Mouse (Mus musculus): ENCODE data around the gene Pik3ap1. TPM values are rescaled to one million over a fixed set of nuclear protein-coding genes. Genes with fewer than 3 reads are reported as not detected.

Pik3ap1 gene
- polyA plus RNA-seq, 1 experiment from 2014 or later: 2.3 TPM

DNA sequence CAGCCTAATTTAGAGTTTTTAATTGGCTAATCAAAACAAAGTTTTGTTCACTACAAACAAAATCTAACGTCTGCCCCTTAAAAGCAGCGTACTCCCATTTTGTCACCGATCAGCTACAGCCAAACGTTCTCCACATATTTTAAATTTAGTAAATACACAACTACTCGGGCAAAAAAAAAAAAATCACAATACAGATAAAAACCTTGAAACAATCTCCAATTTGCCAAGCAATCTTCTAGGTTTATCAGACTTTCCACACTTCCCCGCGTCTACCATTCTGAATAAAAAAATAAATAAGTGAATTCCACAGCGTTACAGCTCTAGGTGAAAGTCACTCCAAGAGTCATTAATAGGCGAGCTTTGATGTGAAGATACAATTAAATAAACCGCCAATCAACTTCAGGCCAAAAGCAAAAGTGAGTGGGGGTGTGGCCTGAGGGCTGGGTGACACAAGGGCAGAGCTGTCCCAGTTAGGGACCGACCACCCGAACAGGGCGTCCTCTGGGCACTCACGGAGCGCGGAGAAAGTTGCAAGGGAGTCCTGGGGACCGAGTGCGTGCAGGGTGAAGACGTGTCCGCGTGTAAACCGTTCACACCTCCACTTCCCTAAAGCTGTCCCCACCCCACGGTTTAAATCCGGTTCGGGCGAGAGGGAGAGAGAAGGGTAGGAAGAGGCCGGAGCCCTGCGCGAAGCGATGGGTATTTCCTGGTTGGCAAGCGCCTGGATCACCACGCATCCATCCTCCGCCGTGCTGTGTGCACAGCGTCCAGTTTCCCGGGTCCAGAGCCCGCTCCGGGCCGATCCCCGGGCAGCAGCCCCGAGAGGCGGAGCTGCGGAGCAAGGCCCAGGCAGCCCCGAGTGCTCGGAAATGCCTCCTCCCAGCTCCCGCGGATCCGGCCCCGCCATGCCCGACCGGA, 121.9 kb downstream of the Pik3ap1 start:
- no peaks in the 10 kb centered on the region for H3K36me3 ChIP-seq (ENCODE audit: control insufficient read depth, insufficient read depth, low read length)
- 7% methylated on average over 45 of the region's 51 CpGs for WGBS
- H3K4me1 ChIP-seq (ENCODE audit: control insufficient read depth, insufficient read depth, low read depth, low read length): peaks cover 28% of the 10 kb centered on the region
- ATAC-seq: peak; percentile 83
- H3K27ac ChIP-seq (ENCODE audit: low read depth, low read length): peak overlapping the region; percentile 98
- H3K4me2 ChIP-seq (ENCODE audit: low read length): peak overlapping the region; percentile 85
- H3K9ac ChIP-seq (ENCODE audit: low read depth, low read length): peak overlapping the region; percentile 97
- no peaks in the 10 kb centered on the region for H3K27me3 ChIP-seq (replicated peaks; ENCODE audit: control insufficient read depth, insufficient read depth, low read length)
- no peaks in the 10 kb centered on the region for H3K9me3 ChIP-seq (ENCODE audit: control insufficient read depth, low read length)
- H3K4me3 ChIP-seq (ENCODE audit: low read length): peak overlapping the region; percentile 92

DNA sequence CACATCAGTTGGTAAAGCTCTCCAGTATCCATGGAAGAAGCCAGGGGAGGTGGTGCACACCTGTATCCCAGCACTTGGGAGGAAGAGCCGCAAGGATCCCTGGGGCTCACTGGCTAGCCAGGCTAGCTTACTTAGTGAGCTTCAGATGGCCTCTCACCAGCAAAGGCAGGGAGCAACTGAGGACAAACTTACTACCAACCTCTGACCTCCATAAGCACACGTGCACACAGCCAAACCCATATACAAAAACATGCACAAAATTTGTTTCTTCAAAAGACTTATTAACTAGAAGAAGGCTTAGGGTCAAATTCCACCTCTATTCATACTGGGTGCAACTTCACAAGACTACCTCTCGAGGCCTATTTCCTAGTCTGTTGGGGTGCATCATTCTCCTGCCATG, 124.2 kb downstream of the Pik3ap1 start:
- H3K9me3 ChIP-seq (ENCODE audit: control insufficient read depth, low read length): no peaks in the 10 kb centered on the region
- H3K27me3 ChIP-seq (replicated peaks; ENCODE audit: control insufficient read depth, insufficient read depth, low read length): no peaks in the 10 kb centered on the region
- H3K36me3 ChIP-seq (ENCODE audit: control insufficient read depth, insufficient read depth, low read length): no peaks in the 10 kb centered on the region
- H3K9ac ChIP-seq (ENCODE audit: low read depth, low read length): no peak overlapping the region
- no peak overlapping the region for H3K4me2 ChIP-seq (ENCODE audit: low read length)
- H3K27ac ChIP-seq (ENCODE audit: low read depth, low read length): no peak overlapping the region
- ATAC-seq: no peak
- 89% methylated on average over 3 of the region's 3 CpGs for WGBS
- no peak overlapping the region for H3K4me3 ChIP-seq (ENCODE audit: low read length)
- peaks cover 28% of the 10 kb centered on the region for H3K4me1 ChIP-seq (ENCODE audit: control insufficient read depth, insufficient read depth, low read depth, low read length)

DNA sequence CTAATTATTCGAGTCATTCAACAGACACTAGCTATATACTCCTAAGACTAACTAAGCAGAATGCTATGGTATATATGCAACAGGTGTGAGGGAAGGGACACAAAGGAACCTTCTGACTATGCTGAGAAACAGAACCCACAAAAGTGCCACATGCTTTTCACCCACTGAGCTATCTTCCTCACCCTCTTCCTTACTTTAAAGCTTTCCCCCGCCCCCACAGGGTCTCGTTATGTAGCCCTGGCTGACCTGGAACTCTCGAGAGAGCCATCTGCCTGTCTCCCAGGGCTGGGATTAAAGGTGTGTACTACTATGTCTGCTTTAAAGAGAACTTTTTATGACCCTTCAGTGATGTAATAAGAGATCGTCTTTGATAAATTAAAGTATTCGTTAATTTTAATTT, 125.6 kb downstream of the Pik3ap1 start:
- Histone ChIP-seq H3K27ac (ENCODE audit: low read depth, low read length) (no peak overlapping the region), H3K9ac (ENCODE audit: low read depth, low read length) (no peak overlapping the region), H3K27me3 (replicated peaks; ENCODE audit: control insufficient read depth, insufficient read depth, low read length) (no peaks in the 10 kb centered on the region), H3K4me2 (ENCODE audit: low read length) (no peak overlapping the region), H3K36me3 (ENCODE audit: control insufficient read depth, insufficient read depth, low read length) (no peaks in the 10 kb centered on the region), H3K9me3 (ENCODE audit: control insufficient read depth, low read length) (no peaks in the 10 kb centered on the region), H3K4me1 (ENCODE audit: control insufficient read depth, insufficient read depth, low read depth, low read length) (peaks cover 20% of the 10 kb centered on the region), H3K4me3 (ENCODE audit: low read length) (no peak overlapping the region)
- no peak for ATAC-seq
- WGBS: 86% methylated on average over 6 of the region's 6 CpGs

DNA sequence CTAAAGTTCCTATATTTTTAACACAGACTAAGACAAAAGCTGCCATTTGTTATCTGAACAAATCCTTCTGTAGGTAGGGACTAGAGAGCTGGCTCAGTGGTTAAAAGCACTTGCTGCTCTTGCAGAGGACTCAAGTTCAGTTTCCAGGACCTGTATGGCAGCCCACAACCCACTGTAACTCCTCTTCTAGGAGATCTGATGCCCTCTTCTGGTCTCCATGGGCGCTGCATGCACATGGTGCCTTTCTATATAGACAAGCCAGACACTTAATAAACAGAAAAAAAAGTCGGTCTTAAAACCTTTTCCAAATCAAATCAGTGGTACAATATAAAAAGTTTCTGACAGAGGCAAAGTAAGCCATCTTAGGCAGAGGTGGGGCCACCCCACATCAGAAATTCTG, 126.2 kb downstream of the Pik3ap1 start:
- 55% methylated on average over 2 of the region's 2 CpGs for WGBS

DNA sequence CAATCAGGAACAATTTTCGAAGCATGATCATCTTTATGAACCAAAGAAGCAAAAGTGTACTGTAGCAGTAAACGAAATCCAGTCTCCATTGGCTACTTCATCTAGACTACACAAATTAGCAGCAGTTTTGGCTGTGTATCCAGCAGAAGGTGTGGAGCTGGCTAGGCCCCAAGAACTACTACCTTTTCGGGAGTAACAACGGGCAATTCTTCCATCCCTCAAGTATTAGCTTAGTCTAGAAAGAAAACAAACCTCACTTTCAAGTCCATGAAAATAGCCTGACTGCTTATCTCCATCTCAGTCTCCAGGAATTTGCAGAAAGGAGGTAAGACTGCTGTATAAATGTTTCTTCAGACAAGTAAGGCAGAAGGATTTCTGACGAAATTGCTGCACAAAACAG, 130.3 kb downstream of the Pik3ap1 start:
- H3K36me3 ChIP-seq (ENCODE audit: control insufficient read depth, insufficient read depth, low read length): no peaks in the 10 kb centered on the region; the same call in 1 of the 2 replicates
- 88% methylated on average over 5 of the region's 5 CpGs for whole genome bisulfite sequencing
- H3K4me2 ChIP-seq (ENCODE audit: low read length): no peak overlapping the region

More for the DNA sequence above, 126.2 kb downstream of the Pik3ap1 start:
- Histone ChIP-seq H3K36me3 (ENCODE audit: control insufficient read depth, insufficient read depth, low read length) (no peaks in the 10 kb centered on the region), H3K9ac (ENCODE audit: low read depth, low read length) (no peak overlapping the region), H3K4me3 (ENCODE audit: low read length) (no peak overlapping the region), H3K4me2 (ENCODE audit: low read length) (no peak overlapping the region), H3K9me3 (ENCODE audit: control insufficient read depth, low read length) (no peaks in the 10 kb centered on the region), H3K27me3 (replicated peaks; ENCODE audit: control insufficient read depth, insufficient read depth, low read length) (no peaks in the 10 kb centered on the region), H3K27ac (ENCODE audit: low read depth, low read length) (no peak overlapping the region), H3K4me1 (ENCODE audit: control insufficient read depth, insufficient read depth, low read depth, low read length) (peaks cover 20% of the 10 kb centered on the region)
- no peak for ATAC-seq

DNA sequence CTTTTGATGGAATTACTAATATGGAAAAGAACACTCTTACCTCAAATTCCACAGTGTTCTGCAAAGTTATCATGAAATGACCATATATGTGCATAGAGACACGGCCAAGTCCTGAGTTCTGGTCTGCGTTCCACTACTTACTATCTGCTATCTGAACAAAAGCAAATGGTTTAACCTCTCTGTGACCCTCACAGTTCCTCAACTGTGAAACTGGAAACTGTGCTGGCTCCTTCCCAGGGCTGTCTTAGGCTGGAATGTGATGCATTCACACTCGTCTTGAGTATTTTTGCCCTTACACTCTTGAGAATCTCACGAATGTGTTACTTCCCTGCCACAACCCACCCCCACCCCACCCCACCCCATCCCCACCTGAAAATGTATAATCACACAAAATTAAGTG, 135.9 kb downstream of the Pik3ap1 start:
- Histone ChIP-seq H3K36me3 (ENCODE audit: control insufficient read depth, insufficient read depth, low read length) (peaks cover 10% of the 10 kb centered on the region), H3K9me3 (ENCODE audit: control insufficient read depth, low read length) (no peaks in the 10 kb centered on the region), H3K27ac (ENCODE audit: low read depth, low read length) (no peak overlapping the region), H3K4me1 (ENCODE audit: control insufficient read depth, insufficient read depth, low read depth, low read length) (no peaks in the 10 kb centered on the region), H3K9ac (ENCODE audit: low read depth, low read length) (no peak overlapping the region), H3K27me3 (replicated peaks; ENCODE audit: control insufficient read depth, insufficient read depth, low read length) (no peaks in the 10 kb centered on the region), H3K4me2 (ENCODE audit: low read length) (no peak overlapping the region), H3K4me3 (ENCODE audit: low read length) (no peak overlapping the region)
- WGBS: 73% methylated on average over 4 of the region's 4 CpGs
- no peak for ATAC-seq

More for the DNA sequence above, 130.3 kb downstream of the Pik3ap1 start:
- H3K27me3 ChIP-seq (replicated peaks; ENCODE audit: control insufficient read depth, insufficient read depth, low read length): no peaks in the 10 kb centered on the region
- no peak overlapping the region for H3K27ac ChIP-seq (ENCODE audit: low read depth, low read length)
- no peaks in the 10 kb centered on the region; the same call in 1 of the 2 replicates for H3K4me1 ChIP-seq (ENCODE audit: control insufficient read depth, insufficient read depth, low read depth, low read length)
- H3K4me3 ChIP-seq (ENCODE audit: low read length): no peak overlapping the region
- no peak for ATAC-seq
- no peak overlapping the region for H3K9ac ChIP-seq (ENCODE audit: low read depth, low read length)
- no peaks in the 10 kb centered on the region for H3K9me3 ChIP-seq (ENCODE audit: control insufficient read depth, low read length)

DNA sequence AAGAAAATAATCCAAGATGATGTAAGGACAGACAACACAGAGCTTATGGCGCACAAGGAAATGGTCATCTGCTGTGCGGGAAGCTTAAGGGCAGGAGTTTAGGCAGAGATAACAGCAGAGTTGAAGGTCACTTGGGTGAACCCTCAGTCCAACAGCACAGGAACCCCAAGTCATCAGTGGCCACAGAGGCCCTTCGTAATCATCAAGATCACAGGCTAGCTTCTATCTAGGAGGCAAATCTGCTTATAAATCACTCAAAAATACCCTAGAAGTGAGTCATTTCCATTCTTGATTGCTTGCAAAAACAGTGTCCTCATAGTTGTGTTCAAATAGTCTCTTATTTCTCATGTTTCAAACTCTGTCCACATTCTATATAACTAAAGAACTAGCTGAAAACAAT, 136.6 kb downstream of the Pik3ap1 start:
- H3K9me3 ChIP-seq (ENCODE audit: control insufficient read depth, low read length): no peaks in the 10 kb centered on the region
- peaks cover 10% of the 10 kb centered on the region for H3K36me3 ChIP-seq (ENCODE audit: control insufficient read depth, insufficient read depth, low read length)
- ATAC-seq: no peak
- H3K27me3 ChIP-seq (replicated peaks; ENCODE audit: control insufficient read depth, insufficient read depth, low read length): no peaks in the 10 kb centered on the region
- no peak overlapping the region for H3K4me2 ChIP-seq (ENCODE audit: low read length)
- H3K4me3 ChIP-seq (ENCODE audit: low read length): no peak overlapping the region
- H3K27ac ChIP-seq (ENCODE audit: low read depth, low read length): no peak overlapping the region
- no peak overlapping the region for H3K9ac ChIP-seq (ENCODE audit: low read depth, low read length)
- 92% methylated on average over 3 of the region's 3 CpGs for WGBS
- H3K4me1 ChIP-seq (ENCODE audit: control insufficient read depth, insufficient read depth, low read depth, low read length): no peaks in the 10 kb centered on the region

DNA sequence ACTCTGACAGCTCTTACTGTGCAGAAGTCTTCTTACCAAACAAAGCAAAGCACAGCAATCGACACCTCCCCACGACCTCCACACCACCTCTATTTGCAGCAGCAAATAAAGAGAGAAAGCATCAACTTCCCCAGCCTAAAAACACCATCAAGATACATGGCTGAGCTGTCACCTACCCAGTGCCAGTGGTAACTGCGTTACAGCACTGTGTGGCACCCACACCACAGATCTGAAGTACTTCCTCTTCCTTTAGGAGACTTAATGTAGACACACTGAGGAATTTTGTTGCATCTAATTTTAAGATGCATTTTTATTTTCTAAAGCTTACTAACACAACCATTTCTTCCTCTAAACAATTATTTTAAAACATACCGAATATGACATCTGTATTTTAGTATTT, 138.6 kb downstream of the Pik3ap1 start:
- no peak for ATAC-seq
- 86% methylated on average over 4 of the region's 4 CpGs for WGBS

DNA sequence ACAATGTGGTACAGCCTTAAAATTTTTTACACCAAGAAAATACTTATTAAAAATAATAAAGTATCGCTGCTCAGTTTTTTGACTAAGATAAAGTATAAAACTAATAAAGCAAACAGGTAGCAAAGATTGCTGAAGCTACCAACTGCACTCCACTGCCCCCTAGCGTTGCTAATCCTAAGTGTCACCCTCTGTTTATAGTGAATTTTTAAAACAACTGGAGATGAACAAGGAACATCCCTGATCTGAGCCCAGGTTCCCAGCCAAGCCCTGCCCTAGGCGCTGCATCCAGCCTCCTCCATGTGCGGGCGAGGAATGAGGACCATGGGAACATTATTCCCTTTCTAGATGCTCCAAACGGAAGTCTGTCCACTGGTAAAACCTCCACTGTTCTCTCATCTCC, 140.3 kb downstream of the Pik3ap1 start:
- Histone ChIP-seq H3K9me3 (ENCODE audit: control insufficient read depth, low read length) (no peaks in the 10 kb centered on the region), H3K36me3 (ENCODE audit: control insufficient read depth, insufficient read depth, low read length) (peaks cover 10% of the 10 kb centered on the region)
- 63% methylated on average over 6 of the region's 6 CpGs for WGBS

More for the DNA sequence above, 138.6 kb downstream of the Pik3ap1 start:
- Histone ChIP-seq H3K4me2 (ENCODE audit: low read length) (no peak overlapping the region), H3K36me3 (ENCODE audit: control insufficient read depth, insufficient read depth, low read length) (peaks cover 10% of the 10 kb centered on the region), H3K4me3 (ENCODE audit: low read length) (no peak overlapping the region), H3K27ac (ENCODE audit: low read depth, low read length) (no peak overlapping the region), H3K9me3 (ENCODE audit: control insufficient read depth, low read length) (no peaks in the 10 kb centered on the region), H3K27me3 (replicated peaks; ENCODE audit: control insufficient read depth, insufficient read depth, low read length) (no peaks in the 10 kb centered on the region), H3K9ac (ENCODE audit: low read depth, low read length) (no peak overlapping the region), H3K4me1 (ENCODE audit: control insufficient read depth, insufficient read depth, low read depth, low read length) (no peaks in the 10 kb centered on the region)

More for the DNA sequence above, 140.3 kb downstream of the Pik3ap1 start:
- Histone ChIP-seq H3K4me1 (ENCODE audit: control insufficient read depth, insufficient read depth, low read depth, low read length) (no peaks in the 10 kb centered on the region), H3K4me3 (ENCODE audit: low read length) (no peak overlapping the region), H3K27me3 (replicated peaks; ENCODE audit: control insufficient read depth, insufficient read depth, low read length) (no peaks in the 10 kb centered on the region), H3K4me2 (ENCODE audit: low read length) (no peak overlapping the region), H3K9ac (ENCODE audit: low read depth, low read length) (no peak overlapping the region), H3K27ac (ENCODE audit: low read depth, low read length) (no peak overlapping the region)
- ATAC-seq: no peak

Measured in hindbrain, embryonic 16.5 days (tissue).